Mouse (Mus musculus) small intestine, adult 10 weeks (tissue): ENCODE measurements around the gene N4bp2. TPM values are rescaled to one million over a fixed set of nuclear protein-coding genes. Genes with fewer than 3 reads are reported as not detected.

Experiments used
- polyA plus RNA-seq: library from polyadenylated mRNA; stranded (reverse); fragments of 350-450 nt; fragmentation: Illumina TruSeq; extraction: RNeasy Lipid Tissue Mini Kit (QIAGEN cat#74804); gene quantifications from one replicate; pipeline ENCODE4 v1.2.3, GENCODE M21; 2014; ENCODE audit warnings: low replicate concordance

The N4bp2 gene
- polyA plus RNA-seq: 17.3 TPM

GRCm38 (mm10) chr5:65763088-65763915 is at the start of gene N4bp2:
TSS of gene N4bp2 (plus strand) at chr5:65763521.

GRCm38 (mm10) chr5:65861154-65861944 is 98.0 kb downstream of the N4bp2 start, which contains the start of gene Rhoh:
TSS of gene Rhoh (plus strand) at chr5:65861213.

Other genes with a start within 250 kb of the N4bp2 start
- gene Smim14, start 226.3 kb upstream of the N4bp2 start, polyA plus RNA-seq: 126 TPM
- 98.2 TPM for gene Ube2k, start 226.3 kb upstream of the N4bp2 start, polyA plus RNA-seq
- gene Pds5a, start 65.2 kb upstream of the N4bp2 start, polyA plus RNA-seq: 205 TPM
- gene Rhoh, start 97.7 kb downstream of the N4bp2 start, polyA plus RNA-seq: 1.5 TPM
- not detected for gene Chrna9, start 171.4 kb downstream of the N4bp2 start, polyA plus RNA-seq
- 20.3 TPM for gene 9130230L23Rik, start 240.8 kb downstream of the N4bp2 start, polyA plus RNA-seq